Comparison of ENCODE assay signal across 8 mouse cellular contexts in the genomic region with DNA sequence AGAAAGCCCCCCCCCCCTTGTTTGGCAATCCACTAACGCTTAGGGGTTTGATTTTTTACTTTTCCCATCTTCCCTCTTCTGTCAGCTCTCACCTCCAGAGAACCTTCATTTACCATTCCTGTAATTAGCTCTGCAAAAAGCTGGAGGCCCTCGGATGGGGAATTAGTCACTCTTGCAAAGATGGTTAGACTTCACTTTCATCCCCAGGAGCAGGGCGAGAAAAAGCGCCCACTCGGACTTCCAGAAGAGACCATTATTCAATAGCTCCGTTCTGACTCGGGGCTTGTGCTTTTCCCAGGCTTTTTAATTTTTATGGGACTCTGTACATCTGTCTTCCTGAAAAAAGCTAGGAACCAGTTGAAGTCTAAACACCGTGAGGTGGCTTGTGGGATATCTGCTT.
DNase-seq lines count a peak whose midpoint lies in the region; ATAC-seq lines count a peak whose summit lies in the region.

No protein-coding gene starts in this region.

- H3K4me3 ChIP-seq in liver, embryonic 12.5 days = no peak overlapping the region
- H3K4me3 ChIP-seq in liver, embryonic 11.5 days (ENCODE audit: low read depth, low read length) = no peak overlapping the region
- no peak overlapping the region for H3K4me3 ChIP-seq in neural tube, embryonic 15.5 days (replicated peaks)

- no peaks in the 10 kb centered on the region for H3K9me3 ChIP-seq in liver, embryonic 12.5 days (replicated peaks)
- no peaks in the 10 kb centered on the region for H3K9me3 ChIP-seq in liver, embryonic 11.5 days (ENCODE audit: control insufficient read depth, low read length)
- no peaks in the 10 kb centered on the region for H3K9me3 ChIP-seq in neural tube, embryonic 15.5 days (replicated peaks)

- H3K4me1 ChIP-seq in liver, embryonic 12.5 days = 0 out of 2 replicates have a peak, but pooled peaks cover 16% of the 10 kb centered on the region
- no peaks in the 10 kb centered on the region; the same call in none of the 2 replicates for H3K4me1 ChIP-seq in liver, embryonic 11.5 days (replicated peaks; ENCODE audit: control insufficient read depth, insufficient read depth, low read length)
- H3K4me1 ChIP-seq in neural tube, embryonic 15.5 days = peaks cover 15% of the 10 kb centered on the region

- peaks cover 6% of the 10 kb centered on the region for H3K27me3 ChIP-seq in liver, embryonic 12.5 days (replicated peaks)
- no peaks in the 10 kb centered on the region for H3K27me3 ChIP-seq in liver, embryonic 11.5 days (replicated peaks; ENCODE audit: control insufficient read depth, insufficient read depth, low read length)
- no peaks in the 10 kb centered on the region for H3K27me3 ChIP-seq in neural tube, embryonic 15.5 days (replicated peaks)

- no peak overlapping the region for H3K9ac ChIP-seq in liver, embryonic 12.5 days
- H3K9ac ChIP-seq in liver, embryonic 11.5 days (ENCODE audit: low read depth, low read length) = no peak overlapping the region
- H3K9ac ChIP-seq in neural tube, embryonic 15.5 days (replicated peaks) = no peak overlapping the region

- 0 out of 2 replicates have a peak overlapping the region, but pooled peaks have one; percentile 32 for H3K4me2 ChIP-seq in liver, embryonic 12.5 days
- no peak overlapping the region for H3K4me2 ChIP-seq in liver, embryonic 11.5 days
- no peak overlapping the region for H3K4me2 ChIP-seq in neural tube, embryonic 15.5 days

- peak; percentile 33 for DNase-seq in cerebellum, adult 11 months
- DNase-seq in cerebellum, postnatal 4 days (ENCODE audit: low spot score in 2 of 2) = no peak
- no peak for DNase-seq in liver, embryonic 11.5 days (ENCODE audit: low spot score)
- DNase-seq in heart, postnatal 4 days = peak; percentile 25
- no peak for DNase-seq in yolk sac, embryonic 10.5 days (ENCODE audit: low spot score)

- WGBS in liver, embryonic 12.5 days (ENCODE audit: insufficient replicate concordance) = 36% methylated on average over 8 of the region's 8 CpGs
- WGBS in liver, embryonic 11.5 days = 38% methylated on average over 8 of the region's 8 CpGs
- WGBS in neural tube, embryonic 15.5 days = 46% methylated on average over 8 of the region's 8 CpGs

- H3K36me3 ChIP-seq in liver, embryonic 12.5 days = no peaks in the 10 kb centered on the region
- H3K36me3 ChIP-seq in liver, embryonic 11.5 days (ENCODE audit: control insufficient read depth, insufficient read depth, low read length) = no peaks in the 10 kb centered on the region
- H3K36me3 ChIP-seq in neural tube, embryonic 15.5 days = no peaks in the 10 kb centered on the region

- H3K27ac ChIP-seq in liver, embryonic 12.5 days = no peak overlapping the region
- H3K27ac ChIP-seq in liver, embryonic 11.5 days (ENCODE audit: low read depth, low read length) = no peak overlapping the region
- H3K27ac ChIP-seq in neural tube, embryonic 15.5 days (replicated peaks) = peak overlapping the region; percentile 54; the same call in 1 of the 2 replicates

- no peak for ATAC-seq in liver, embryonic 12.5 days
- ATAC-seq in liver, embryonic 11.5 days (replicated peaks; ENCODE audit: low FRiP score) = no peak
- no peak for ATAC-seq in neural tube, embryonic 15.5 days (ENCODE audit: low FRiP score)
- no peak for ATAC-seq in erythroblast, adult 5-6 weeks (replicated peaks; ENCODE audit: low FRiP score, poor library complexity, severe bottlenecking)

Comparison
In these comparisons a context has a peak if more than half of its experiments do, and no peak if none do; other contexts are left out.
1. DNase-seq: peak in cerebellum, adult 11 months (single experiment) and heart, postnatal 4 days (single experiment); none in cerebellum, postnatal 4 days (0 of 2), liver, embryonic 11.5 days (single experiment) and yolk sac, embryonic 10.5 days (single experiment).